Mouse (Mus musculus) adrenal gland, postnatal 14 days (tissue): ENCODE data around the gene Taf15. TPM values are rescaled to one million over a fixed set of nuclear protein-coding genes. Genes with fewer than 3 reads are reported as not detected.

ENCODE experiments used
- DNase-seq: peaks from one replicate; pipeline ENCODE4 v3.0.0; 2021; ENCODE audit warnings: mixed read lengths
- long read RNA-seq, 2 experiments: library from polyadenylated mRNA; stranded (forward); transcript quantifications; one replicate each; pipeline ENCODE4 v2.0.0; 2021
- total RNA-seq: library from RNA; stranded (reverse); gene quantifications from 2 replicates; pipeline ENCODE4 v1.2.3, GENCODE M21; 2021

Taf15 gene
- total RNA-seq: 66.3 and 72.1 TPM in 2 replicates
- long read RNA-seq, experiment 1, partial matches to known transcripts: 4 of 4 reads
- long read RNA-seq, experiment 1, other reads (novel, unspliced or antisense): 0 of 4 reads
- long read RNA-seq, experiment 2, partial matches to known transcripts: 3 of 3 reads
- long read RNA-seq, experiment 2, other reads (novel, unspliced or antisense): 0 of 3 reads

- DNase-seq: peak; percentile 99
These were observed at the start of gene Taf15 for GRCm38 (mm10) chr11:83472324-83473234. Gene Taf15, plus strand, starts transcription at chr11:83473086.

- peak; percentile 81 for DNase-seq
These were observed 48.2 kb upstream of the Taf15 start for GRCm38 (mm10) chr11:83424681-83425080.

- peak; percentile 47 for DNase-seq
These were observed 45.9 kb upstream of the Taf15 start for GRCm38 (mm10) chr11:83426964-83427363.

- DNase-seq: no peak
These were observed 43.5 kb upstream of the Taf15 start, which contains the start of gene Gas2l2 for GRCm38 (mm10) chr11:83429355-83429754. Gene Gas2l2, minus strand, starts transcription at chr11:83429455.

- DNase-seq: no peak
These were observed 40.4 kb upstream of the Taf15 start for GRCm38 (mm10) chr11:83432533-83432932.

DNA sequence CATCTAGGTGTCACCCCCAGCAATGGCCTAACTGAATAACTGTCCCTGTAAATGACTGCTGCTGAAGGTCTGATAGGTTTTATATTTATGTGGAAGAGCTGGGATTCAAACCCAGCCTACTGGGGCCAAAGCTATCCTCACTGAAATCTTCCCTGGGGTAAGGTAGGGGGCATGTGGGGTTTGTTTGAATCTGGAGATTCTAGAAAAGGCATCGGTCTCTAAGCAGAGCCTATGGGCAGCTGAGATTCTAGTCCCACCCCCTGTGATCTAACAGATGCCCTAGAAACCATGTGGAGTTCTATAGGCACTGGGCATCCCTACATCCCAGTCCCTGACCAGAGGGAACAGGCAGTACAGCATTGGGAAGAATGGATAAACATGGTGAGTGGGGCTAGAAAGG is 35.5 kb upstream of the Taf15 start, which contains the start of gene 1700020L24Rik:
Gene 1700020L24Rik, plus strand, starts transcription at position 301 of the 400 bp plus-strand sequence.
- DNase-seq: no peak

- DNase-seq: no peak
These were observed 33.3 kb upstream of the Taf15 start for GRCm38 (mm10) chr11:83439426-83440060.

- DNase-seq: peak; percentile 92
These were observed 32.5 kb upstream of the Taf15 start for GRCm38 (mm10) chr11:83440081-83441064.

DNA sequence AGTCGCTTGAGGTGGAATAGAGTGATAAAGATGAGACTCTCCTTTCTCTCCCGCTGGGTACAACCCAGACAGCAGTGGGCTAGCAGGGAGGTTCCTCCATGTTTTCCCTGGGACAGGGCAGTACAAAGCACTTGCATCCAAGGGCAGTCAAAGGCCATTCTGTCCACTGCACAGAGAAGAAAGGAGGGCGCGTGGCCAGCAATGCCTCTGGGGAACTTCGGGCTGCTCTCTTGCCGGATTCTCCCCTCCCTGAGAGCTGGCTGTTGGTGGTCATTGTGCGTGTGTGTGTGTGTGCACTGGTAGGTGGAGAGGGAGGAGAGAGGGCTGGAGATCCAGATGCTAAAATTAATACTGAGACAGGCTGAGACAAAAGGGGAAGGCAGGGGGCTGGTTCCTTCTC is 31.7 kb upstream of the Taf15 start:
- DNase-seq: peak; percentile 80

DNA sequence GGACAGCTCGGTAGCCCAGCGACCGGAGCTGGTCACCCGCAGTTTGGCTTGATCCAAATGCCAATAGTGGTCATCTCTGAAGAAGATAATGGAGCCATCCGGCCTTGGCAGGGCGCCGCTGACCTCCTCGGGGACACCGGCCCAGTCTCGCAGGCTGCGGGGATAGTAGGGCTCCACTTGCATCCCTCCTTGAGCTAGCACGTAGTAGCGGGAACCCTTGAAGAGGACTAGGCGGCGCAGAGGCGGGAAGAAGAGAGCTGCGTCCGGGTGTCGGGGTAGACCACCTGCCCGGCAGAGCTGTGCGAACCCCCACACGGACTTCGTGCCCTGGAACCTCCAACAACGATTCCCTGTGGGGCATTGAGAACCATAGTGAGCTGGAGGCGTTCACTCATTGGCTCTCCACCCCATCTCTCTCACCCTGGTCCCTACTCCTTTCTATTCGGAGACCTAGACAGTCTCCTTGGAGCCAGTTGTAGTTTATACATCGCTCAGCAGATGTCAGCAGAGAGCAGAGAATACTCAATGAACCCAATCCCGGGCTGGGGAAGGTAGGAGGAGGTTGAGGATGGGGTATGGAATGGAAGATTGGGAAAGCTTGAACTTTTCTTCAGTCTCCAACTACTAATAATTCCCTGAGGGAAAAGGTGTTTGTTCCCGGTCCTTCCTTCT is 30.2 kb upstream of the Taf15 start:
- DNase-seq: peak; percentile 84

DNA sequence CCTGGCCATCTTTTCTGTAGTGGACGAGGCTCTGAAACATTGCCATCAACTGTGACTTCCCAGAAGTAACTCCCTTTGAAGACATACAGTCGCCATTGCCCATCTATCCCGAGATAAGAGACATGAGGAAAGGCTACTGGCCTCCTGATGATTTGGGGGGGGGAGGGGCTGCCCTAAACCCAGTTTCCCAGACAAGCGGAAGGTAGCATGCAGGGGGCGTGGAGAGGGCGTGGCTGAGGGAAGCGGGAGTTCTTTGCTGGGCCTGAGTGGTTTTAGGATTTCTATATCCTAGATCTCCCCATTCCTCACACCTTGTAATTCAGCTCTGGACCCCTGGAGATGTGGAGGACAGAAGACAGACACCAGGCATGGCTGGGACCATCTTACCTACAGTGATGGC is 29.1 kb upstream of the Taf15 start:
- no peak for DNase-seq

GRCm38 (mm10) chr11:83445001-83445400 is 27.9 kb upstream of the Taf15 start:
- no peak for DNase-seq

DNA sequence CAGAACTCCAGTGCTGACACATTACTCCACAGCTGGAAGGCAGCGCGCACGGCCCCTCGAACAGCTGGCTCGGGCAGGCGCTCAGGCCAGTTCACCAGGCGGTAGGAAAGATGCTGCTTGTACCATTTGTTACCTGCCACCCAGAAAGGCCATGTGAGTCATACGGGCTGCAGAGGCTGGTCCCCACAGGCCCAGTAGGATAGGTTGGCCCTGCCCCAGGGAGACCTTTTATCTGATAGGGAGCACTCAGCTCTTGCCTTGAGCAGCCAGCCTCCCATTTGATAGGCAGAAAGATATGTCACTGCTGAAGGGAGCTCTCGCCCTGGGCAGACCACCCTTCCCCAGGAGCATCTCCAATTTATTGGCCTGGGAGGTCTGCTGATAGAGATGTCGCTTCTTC is 25.3 kb upstream of the Taf15 start:
- peak; percentile 38 for DNase-seq

GRCm38 (mm10) chr11:83448021-83448926 is 24.6 kb upstream of the Taf15 start:
- DNase-seq: peak; percentile 57

- DNase-seq: peak; percentile 64
These were observed 24.0 kb upstream of the Taf15 start for GRCm38 (mm10) chr11:83448927-83449236.

DNA sequence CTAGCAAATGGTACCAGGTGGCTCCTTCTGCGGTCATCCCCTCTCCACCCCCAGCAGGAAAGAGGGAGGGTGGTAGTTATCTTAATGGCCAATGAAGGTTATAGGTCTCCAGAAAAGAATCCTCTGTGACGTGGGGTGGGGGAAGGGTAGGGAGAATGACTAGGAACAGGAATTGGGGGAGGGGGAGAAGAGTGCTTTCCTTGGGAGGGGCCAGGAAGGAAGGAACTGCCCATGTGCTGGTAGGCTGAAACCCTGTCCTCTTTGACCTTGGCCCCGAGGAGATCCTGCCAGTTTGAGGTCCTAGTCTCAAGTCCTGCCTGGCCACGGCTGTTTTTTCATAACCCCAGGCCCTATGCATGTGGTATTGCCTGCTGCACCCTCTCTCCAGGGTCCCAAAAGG is 23.6 kb upstream of the Taf15 start:
- DNase-seq: peak; percentile 57

DNA sequence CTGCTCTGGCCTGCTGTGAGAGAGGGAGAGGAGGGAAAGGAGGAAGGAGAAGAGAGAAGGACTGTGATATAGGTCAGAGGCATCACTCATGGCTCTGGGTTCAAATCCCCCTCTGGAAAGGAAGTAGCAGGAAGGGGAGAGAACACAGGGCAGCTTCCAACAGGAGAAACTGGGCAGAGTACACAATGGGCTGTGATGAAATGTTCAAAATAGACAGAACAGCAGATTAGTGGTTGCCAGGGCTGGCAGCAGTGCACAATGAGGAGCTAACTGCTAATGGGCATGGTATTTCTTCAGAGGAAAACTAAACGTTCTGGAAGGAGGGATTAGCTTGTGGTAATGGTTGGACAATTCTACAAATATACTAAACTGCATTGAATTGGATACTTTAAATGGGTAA is 22.3 kb upstream of the Taf15 start:
- DNase-seq: no peak

DNA sequence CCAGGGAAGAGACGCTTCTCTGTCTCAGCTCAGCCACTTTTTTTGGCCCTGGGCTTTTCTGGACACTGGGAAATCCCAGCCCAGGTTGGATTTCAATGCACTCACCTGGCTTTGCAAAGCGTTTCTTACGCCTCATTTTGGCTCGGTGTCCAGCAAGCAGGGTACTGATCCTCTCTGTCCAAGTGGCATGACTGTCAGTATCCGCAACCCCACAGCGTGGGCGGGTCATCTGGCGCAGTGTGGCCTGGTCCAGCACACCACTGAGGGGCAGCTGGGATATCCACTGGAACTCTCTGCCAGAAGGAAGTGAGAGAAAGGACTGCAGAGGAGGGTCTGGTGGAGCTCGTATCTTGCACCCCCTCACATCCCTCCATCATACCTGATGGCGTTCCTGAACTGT is 21.6 kb upstream of the Taf15 start:
- DNase-seq: no peak

DNA sequence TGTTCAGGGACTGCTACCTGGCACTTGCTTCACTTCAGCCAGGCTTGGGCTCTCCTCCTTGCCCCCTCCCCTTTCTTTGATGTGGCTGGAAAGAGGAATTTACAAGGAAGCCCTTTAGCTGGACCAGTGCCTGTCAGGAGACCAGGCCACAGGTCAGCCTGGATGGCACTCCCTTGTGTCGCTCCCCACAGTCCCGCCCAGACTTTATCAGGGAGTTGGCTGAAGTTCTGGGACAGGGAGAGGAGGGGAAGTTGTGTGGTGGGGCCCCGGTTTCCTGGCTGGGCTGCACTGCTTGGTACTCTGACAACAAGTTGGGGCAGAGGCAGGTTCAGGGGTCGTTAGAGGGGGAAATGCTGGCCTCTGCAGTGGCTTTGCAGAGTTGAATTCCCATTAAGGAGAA is 18.3 kb upstream of the Taf15 start:
- DNase-seq: peak; percentile 61

GRCm38 (mm10) chr11:83455608-83456007 is 17.3 kb upstream of the Taf15 start:
- peak; percentile 67 for DNase-seq
